Mouse (Mus musculus): Measurements from ENCODE around the gene Sema3f. TPM values are rescaled to one million over a fixed set of nuclear protein-coding genes. Genes with fewer than 3 reads are reported as not detected.

Sema3f gene
- total and polyA plus RNA-seq, 3 experiments, result 0.09 to 0.11 TPM; not detected in 1

DNA sequence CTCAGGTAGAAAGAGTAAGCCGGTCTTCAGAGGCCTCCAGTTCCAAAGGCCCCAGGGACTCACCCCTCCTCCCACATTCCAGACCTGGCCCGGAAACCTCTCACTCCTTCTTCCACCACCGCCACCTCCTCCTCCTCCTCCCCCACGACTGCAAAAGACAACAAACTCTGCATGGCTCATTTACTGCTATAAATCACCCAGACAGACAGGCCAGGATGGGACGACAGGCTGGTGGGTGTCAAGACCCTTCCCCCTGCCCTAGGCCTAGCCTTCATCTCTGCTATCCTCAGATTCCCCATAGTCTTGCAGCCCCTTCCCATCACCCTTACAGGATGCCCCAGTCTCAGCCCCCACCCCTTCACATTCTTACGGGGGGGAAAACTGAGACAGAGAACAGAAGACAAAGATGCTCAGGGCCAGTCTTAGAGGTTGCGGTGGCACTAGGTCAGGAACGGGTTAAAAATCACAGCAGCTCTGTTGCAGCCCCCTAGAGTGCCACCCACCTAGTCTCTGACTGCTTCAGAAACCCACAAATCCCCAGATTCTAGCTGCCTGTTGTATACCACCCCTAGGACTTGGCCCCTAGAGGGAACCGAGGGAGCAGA, 10.8 kb downstream of the Sema3f start:
- DNase-seq (ENCODE audit: low spot score) (no peak), ATAC-seq (ENCODE audit: extremely low read depth, insufficient number of reproducible peaks, low FRiP score, poor library complexity, severe bottlenecking) (no peak)
- Histone ChIP-seq H3K9me3 (replicated peaks) (no peaks in the 10 kb centered on the region), H3K36me3 (replicated peaks) (no peaks in the 10 kb centered on the region), H3K4me1 (ENCODE audit: insufficient read depth, low read depth, low read length) (no peaks in the 10 kb centered on the region), H3K27me3 (ENCODE audit: insufficient read depth, low read length) (peaks cover 90% of the 10 kb centered on the region), H3K4me3 (ENCODE audit: low read depth, low read length) (no peak overlapping the region)
- TF ChIP-seq GATA1 (IDR thresholded peaks at IDR 0.05; ENCODE audit: borderline replicate concordance, low read length) (no peak), POLR2AphosphoS5 (IDR thresholded peaks at IDR 0.05; ENCODE audit: insufficient replicate concordance, low read depth, low read length) (no peak), GATA2 (IDR thresholded peaks at IDR 0.05; ENCODE audit: borderline replicate concordance, low read depth, low read length) (no peak), TAL1 (conservative IDR thresholded peaks at IDR 0.05; ENCODE audit: low read depth, low read length) (no peak), CTCF (IDR thresholded peaks at IDR 0.05; ENCODE audit: low read depth, low read length) (no peak)

- Histone ChIP-seq H3K27me3 (ENCODE audit: insufficient read depth, low read length) (peaks cover 84% of the 10 kb centered on the region), H3K36me3 (replicated peaks) (no peaks in the 10 kb centered on the region), H3K9me3 (replicated peaks) (no peaks in the 10 kb centered on the region), H3K4me3 (ENCODE audit: low read depth, low read length) (no peak overlapping the region), H3K4me1 (ENCODE audit: insufficient read depth, low read depth, low read length) (no peaks in the 10 kb centered on the region)
- TF ChIP-seq GATA2 (IDR thresholded peaks at IDR 0.05; ENCODE audit: borderline replicate concordance, low read depth, low read length), result no peak
- TF ChIP-seq CTCF (IDR thresholded peaks at IDR 0.05; ENCODE audit: low read depth, low read length), result no peak
- no peak for TF ChIP-seq POLR2AphosphoS5 (IDR thresholded peaks at IDR 0.05; ENCODE audit: insufficient replicate concordance, low read depth, low read length)
- no peak for TF ChIP-seq TAL1 (conservative IDR thresholded peaks at IDR 0.05; ENCODE audit: low read depth, low read length)
- TF ChIP-seq GATA1 (IDR thresholded peaks at IDR 0.05; ENCODE audit: borderline replicate concordance, low read length), result no peak
- no peak for ATAC-seq (ENCODE audit: extremely low read depth, insufficient number of reproducible peaks, low FRiP score, poor library complexity, severe bottlenecking)
- no peak for DNase-seq (ENCODE audit: low spot score)
Observed at GRCm38 (mm10) chr9:107698611-107699190, 11.6 kb downstream of the Sema3f start.

DNA sequence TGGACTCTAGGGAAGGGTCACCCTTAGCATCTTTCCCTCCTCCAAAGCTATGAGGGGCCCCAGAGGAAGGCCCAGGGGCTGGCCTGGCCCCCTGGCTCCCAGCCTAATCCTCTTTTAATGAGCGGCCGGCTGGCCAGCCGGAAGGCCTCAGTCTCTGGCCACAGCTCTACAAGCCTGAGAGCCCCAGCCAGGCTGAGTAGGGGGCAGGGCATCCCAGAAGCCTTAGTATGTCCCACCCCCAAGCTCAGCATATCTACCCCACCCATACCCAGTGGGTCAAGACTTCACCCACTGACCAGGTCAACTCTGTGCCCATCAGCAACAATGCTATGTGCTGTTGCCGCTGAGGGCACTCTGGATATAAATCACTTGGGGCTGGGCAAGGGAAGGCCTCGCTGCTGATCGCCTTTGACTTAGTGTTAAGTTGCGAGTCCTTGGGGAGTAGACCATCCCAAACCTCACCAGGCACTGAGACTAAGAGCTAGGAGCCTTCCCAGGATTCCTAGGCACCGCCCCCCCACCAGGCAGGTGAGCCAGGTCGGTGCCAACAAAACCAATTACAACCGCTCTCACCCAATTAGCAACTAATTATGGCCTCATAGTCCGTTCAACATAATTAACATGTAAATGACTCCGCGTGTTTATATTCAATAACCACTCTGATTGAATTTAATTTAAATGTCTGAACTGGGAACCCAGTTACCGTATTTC, 12.3 kb downstream of the Sema3f start:
- ATAC-seq (ENCODE audit: extremely low read depth, insufficient number of reproducible peaks, low FRiP score, poor library complexity, severe bottlenecking), result no peak
- no peak for TF ChIP-seq TAL1 (conservative IDR thresholded peaks at IDR 0.05; ENCODE audit: low read depth, low read length)
- no peak for TF ChIP-seq CTCF (IDR thresholded peaks at IDR 0.05; ENCODE audit: low read depth, low read length)
- TF ChIP-seq GATA1 (IDR thresholded peaks at IDR 0.05; ENCODE audit: borderline replicate concordance, low read length), result no peak
- no peak for TF ChIP-seq GATA2 (IDR thresholded peaks at IDR 0.05; ENCODE audit: borderline replicate concordance, low read depth, low read length)
- TF ChIP-seq POLR2AphosphoS5 (IDR thresholded peaks at IDR 0.05; ENCODE audit: insufficient replicate concordance, low read depth, low read length), result no peak
- peaks cover 83% of the 10 kb centered on the region for H3K27me3 ChIP-seq (ENCODE audit: insufficient read depth, low read length)

GRCm38 (mm10) chr9:107696845-107697610, 13.2 kb downstream of the Sema3f start:
- peaks cover 84% of the 10 kb centered on the region for H3K27me3 ChIP-seq (ENCODE audit: insufficient read depth, low read length)
- H3K4me1 ChIP-seq (ENCODE audit: insufficient read depth, low read depth, low read length), result 0 out of 2 replicates have a peak, but pooled peaks cover 3% of the 10 kb centered on the region
- H3K9me3 ChIP-seq (replicated peaks), result no peaks in the 10 kb centered on the region
- TF ChIP-seq GATA2 (IDR thresholded peaks at IDR 0.05; ENCODE audit: borderline replicate concordance, low read depth, low read length), result no peak
- no peak for TF ChIP-seq CTCF (IDR thresholded peaks at IDR 0.05; ENCODE audit: low read depth, low read length)
- TF ChIP-seq GATA1 (IDR thresholded peaks at IDR 0.05; ENCODE audit: borderline replicate concordance, low read length), result no peak
- no peak for TF ChIP-seq POLR2AphosphoS5 (IDR thresholded peaks at IDR 0.05; ENCODE audit: insufficient replicate concordance, low read depth, low read length)
- TF ChIP-seq TAL1 (conservative IDR thresholded peaks at IDR 0.05; ENCODE audit: low read depth, low read length), result no peak
- H3K36me3 ChIP-seq (replicated peaks), result no peaks in the 10 kb centered on the region
- ATAC-seq (ENCODE audit: extremely low read depth, insufficient number of reproducible peaks, low FRiP score, poor library complexity, severe bottlenecking) (no peak), DNase-seq (ENCODE audit: low spot score) (no peak)
- H3K4me3 ChIP-seq (ENCODE audit: low read depth, low read length), result no peak overlapping the region

More for the DNA sequence above, 12.3 kb downstream of the Sema3f start:
- Histone ChIP-seq H3K4me3 (ENCODE audit: low read depth, low read length) (no peak overlapping the region), H3K36me3 (replicated peaks) (no peaks in the 10 kb centered on the region), H3K9me3 (replicated peaks) (no peaks in the 10 kb centered on the region), H3K4me1 (ENCODE audit: insufficient read depth, low read depth, low read length) (no peaks in the 10 kb centered on the region)
- DNase-seq (ENCODE audit: low spot score), result no peak

DNA sequence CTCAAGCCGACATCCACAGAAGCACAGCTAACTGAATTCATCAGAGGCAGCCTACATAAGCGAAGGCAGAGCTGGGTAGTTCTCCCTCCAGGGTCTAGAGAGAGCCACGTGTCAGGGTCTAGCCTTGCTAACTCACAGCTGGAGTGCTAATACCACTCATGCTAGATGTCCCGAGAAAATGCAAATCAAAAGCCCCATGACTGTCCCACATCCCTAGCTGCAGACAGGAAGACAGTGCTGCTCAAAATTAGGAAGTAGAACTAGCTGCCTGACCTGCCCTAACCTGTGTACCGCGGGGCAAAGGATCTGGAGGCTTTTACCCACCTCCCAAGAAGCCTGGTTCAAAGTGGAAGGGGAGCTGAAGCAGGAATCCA, 14.2 kb downstream of the Sema3f start:
- no peak for DNase-seq (ENCODE audit: low spot score)
- H3K36me3 ChIP-seq (replicated peaks), result no peaks in the 10 kb centered on the region

More for the DNA sequence above, 14.2 kb downstream of the Sema3f start:
- no peak overlapping the region for H3K4me3 ChIP-seq (ENCODE audit: low read depth, low read length)
- TF ChIP-seq GATA1 (IDR thresholded peaks at IDR 0.05; ENCODE audit: borderline replicate concordance, low read length), result no peak
- no peak for TF ChIP-seq GATA2 (IDR thresholded peaks at IDR 0.05; ENCODE audit: borderline replicate concordance, low read depth, low read length)
- no peak for TF ChIP-seq POLR2AphosphoS5 (IDR thresholded peaks at IDR 0.05; ENCODE audit: insufficient replicate concordance, low read depth, low read length)
- no peak for TF ChIP-seq CTCF (IDR thresholded peaks at IDR 0.05; ENCODE audit: low read depth, low read length)
- TF ChIP-seq TAL1 (conservative IDR thresholded peaks at IDR 0.05; ENCODE audit: low read depth, low read length), result no peak
- H3K4me1 ChIP-seq (ENCODE audit: insufficient read depth, low read depth, low read length), result 0 out of 2 replicates have a peak, but pooled peaks cover 3% of the 10 kb centered on the region
- H3K27me3 ChIP-seq (ENCODE audit: insufficient read depth, low read length), result peaks cover 86% of the 10 kb centered on the region
- no peak for ATAC-seq (ENCODE audit: extremely low read depth, insufficient number of reproducible peaks, low FRiP score, poor library complexity, severe bottlenecking)
- no peaks in the 10 kb centered on the region for H3K9me3 ChIP-seq (replicated peaks)

All from G1E (cell line).